Mouse (Mus musculus): ENCODE data around the gene Vmn1r21.
"Not testable (repeated sequence)": the region's sequence is repeated elsewhere in the genome, so short reads cannot be mapped to it uniquely, and the experiment has no call there.

Gene Vmn1r21

DNA sequence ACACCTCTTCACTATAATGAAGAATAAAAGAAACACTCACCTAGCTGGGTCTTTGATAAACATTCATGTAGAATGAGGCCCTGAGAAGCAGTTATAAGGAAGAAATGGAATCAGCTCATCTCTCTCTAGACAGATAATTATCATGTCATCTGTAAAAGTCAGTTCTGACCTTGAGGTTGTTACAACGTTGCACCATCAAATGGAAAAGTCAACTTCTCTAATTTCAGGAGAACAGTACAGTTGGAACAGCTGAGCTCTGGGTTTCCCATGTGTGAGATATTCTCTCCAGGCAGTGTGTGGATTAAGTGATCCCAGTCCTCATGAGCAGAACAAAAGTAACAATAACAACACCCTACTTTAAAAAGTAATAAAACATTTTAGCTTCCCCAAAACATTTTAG is at the start of gene Vmn1r21:
TSS of gene Vmn1r21 (minus strand) at position 58 of the 400 bp plus-strand sequence.
- no peak for DNase-seq

DNA sequence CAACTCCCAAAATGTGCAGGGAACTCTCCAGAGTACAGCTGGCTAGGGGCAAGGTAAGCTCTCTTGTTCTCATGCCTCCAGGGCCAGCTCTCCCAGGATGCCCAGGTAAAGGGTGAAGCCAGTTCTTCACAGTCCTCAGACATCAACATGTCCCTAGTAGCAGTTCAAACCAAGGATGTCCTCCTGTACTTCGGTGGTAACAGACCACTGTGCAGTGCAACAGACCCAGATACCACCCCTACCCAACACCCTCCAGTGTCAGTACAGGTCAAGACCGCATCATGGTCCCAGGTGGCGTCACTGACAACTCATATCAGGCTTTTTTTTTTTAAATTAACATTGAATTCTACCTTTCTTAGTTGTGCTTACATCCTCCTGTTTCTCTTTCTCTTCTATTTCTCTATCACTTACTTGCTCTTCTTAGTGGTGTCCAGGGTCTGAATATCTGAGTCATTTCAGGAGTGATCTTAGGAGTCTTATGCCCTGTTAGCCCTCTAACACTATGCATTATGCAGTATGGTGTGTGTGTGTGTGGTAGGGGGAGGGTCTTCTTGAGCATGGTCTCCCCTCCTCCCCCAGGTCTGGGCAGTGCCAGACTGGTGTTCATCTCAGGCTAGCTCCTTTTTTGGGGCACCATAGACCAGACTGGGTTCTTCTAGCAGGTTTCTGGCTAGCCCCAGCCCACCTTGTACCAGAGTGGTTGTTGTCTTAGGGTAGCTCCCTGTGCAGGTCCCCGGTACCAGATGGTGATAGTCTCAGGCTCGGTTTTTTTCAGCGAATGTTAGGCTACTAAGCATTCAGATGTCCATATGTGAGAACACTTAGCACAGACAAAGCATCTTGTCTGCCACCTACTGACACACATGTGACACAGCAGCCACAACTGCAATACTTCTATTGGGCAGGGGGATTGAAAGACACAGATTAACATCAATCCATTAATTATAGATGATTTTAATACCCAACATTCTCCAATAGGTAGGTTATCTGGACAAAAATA is 9.2 kb upstream of the Vmn1r21 start:
- DNase-seq, result peak in 1 of 2 experiments; percentile 34

DNA sequence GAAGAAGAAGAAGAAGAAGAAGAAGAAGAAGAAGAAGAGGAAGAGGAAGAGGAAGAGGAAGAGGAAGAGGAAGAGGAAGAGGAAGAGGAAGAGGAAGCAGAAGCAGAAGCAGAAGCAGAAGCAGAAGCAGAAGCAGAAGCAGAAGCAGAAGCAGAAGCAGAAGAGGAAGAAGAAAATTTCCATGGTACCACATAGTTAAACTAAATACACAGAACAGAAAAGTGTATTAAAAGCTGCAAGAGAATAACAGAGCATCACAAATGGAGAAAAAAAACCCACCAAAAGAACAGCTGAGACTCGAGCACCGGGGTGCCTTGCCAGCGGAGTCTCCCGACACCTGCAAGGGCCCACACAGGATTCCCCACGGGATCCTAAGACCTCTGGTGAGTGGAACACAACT is 1.0 kb upstream of the Vmn1r21 start:
- not testable (repeated sequence) for DNase-seq

DNA sequence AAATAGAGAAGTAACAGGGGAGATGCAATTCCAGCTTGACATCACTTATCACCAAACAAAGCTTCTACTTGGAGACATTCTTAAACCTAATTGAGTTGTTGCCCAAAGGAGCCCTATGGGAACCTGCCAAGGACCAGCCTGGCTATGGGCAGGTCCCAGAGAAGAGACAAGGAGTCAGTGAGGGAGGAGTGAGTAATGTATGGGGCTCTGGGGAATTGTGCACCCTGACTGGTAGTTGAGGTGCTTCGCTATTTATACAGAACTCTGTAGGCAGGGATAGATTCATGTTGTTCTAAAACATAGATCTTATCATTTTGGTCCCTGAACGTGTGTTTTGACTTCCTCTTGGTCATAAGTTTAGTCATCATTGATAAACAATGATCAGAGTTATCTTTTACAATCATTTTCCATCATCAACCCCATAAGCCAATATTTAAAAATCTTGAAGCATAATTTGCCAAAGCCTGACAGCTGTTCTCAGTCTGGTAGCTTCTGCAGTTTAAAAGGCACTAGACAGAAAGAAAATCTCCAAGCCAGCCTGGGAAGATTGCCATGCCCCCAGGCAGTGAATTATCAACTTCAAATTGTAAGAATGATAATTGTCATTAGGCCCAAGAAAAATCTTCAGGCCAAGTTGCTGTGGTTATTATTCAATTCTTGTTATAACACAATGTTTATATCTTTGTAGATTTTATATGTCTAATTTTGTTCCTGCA is 10.3 kb downstream of the Vmn1r21 start:
- no peak for DNase-seq

DNA sequence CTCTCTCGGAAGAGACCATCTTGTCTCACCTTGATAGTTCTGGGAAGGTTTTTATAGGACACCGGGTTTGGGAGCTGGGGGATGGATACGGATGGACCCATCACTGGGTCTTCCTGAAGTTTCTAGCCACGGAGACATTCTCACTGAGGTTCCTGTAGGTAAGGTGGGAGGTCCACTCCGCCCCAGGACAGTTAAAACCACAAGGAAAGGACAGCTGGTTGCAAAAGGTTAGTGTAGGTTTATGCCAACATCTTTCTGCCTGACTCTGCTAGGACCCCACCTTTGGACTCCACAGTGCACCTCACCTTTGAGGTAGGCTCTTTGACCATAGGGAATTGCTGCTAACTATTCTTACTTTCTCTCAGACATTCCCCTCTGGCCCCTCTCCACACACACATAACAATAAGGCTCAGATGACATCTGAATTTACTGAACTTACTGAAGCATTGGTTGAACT is 24.9 kb downstream of the Vmn1r21 start:
- no peak for DNase-seq

DNA sequence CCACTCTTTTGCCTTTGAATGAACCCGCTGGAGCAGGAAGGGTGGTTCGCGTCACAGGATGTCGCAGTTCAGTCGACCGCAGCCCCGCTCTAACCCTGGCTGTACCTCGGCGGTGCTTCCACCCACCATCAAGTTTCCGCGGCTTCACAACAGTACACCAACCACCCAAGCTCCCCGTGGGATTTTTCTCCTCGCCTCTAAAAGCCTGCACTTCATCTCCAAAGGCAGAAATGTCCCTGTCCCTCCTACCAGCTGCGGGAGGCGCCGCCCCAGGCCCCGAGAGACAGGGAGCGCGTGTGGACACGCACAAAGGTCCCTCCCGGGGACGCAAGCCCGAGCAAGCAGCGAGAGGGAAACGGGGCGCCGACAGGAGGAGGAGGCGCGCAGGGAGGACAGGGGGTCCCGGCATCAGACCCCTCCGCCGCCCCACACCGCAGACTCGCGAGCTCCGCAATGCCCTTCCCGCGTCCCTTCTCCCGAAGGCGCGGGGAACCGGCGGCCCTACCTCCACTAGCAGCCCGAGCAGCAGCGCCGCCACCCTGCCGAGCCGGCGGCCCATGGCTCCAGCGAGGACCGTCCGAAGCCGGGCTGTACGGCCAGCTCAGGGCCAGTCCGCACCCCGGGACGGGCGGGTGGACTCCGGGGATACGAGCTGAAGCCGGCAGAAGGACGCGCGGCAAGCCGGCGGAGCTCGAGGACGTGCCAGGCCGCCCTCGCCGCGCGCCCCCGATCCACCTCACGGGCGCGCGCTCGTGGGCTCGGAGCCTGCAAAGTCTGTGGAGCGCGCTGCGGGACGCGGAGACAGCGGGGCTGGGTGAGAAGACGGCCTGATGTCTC is 25.5 kb downstream of the Vmn1r21 start, which contains the start of gene Vopp1:
TSS of gene Vopp1 (minus strand) at position 738 of the 837 bp plus-strand sequence.
- DNase-seq, result peak; percentile 76 to 83

DNA sequence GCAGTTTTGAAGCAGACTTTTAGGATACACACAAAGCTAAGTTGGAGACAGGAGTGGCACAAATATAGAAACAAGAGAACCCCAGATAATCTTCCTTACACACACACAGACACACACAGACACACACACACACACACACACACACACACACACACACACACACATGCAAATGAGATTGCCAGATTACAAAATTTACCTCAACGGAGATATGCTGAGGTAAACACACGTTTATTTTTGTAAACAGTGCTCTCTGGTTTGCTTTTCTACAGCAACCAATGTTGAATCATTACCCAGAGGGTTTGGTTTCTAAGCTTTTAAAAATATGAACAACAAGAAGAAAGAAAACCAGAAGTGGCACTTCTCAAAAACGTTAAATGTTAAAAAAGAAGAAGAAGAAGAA is 26.7 kb downstream of the Vmn1r21 start:
- no peak for DNase-seq

DNA sequence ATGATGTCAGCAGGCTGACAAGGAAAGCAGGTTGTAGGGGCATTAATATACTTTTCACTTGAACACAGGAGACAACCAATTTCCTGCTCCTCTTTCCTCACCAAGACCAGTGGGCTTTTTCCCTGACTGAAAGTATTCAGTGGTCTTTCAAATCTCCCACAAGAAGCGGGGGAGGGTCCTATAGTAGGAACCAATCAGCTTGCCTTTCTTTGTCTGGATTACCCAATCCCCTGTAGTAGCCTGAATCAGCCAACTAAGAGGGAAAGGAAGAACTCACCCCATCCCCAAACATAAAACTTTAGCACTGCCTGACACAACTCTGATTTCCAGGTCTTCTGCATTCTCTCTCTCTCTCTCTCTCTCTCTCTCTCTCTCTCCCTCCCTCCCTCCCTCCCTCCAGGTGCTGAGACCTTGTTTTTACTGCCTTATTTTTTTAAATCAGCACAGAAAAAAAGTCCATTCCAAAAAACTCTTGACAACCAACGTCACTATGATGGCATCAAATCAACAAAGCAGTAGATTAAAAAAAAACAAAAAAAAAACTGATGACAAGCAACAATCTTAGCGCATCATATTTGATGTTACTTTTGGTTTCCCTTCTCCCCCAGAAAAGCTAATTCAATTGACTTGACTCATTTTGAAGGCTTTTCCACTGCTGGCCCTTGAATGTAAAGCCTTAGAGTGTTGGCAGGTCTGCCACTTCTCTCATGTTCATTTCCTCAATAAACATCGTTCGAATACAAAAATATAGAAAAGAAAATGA is 27.3 kb downstream of the Vmn1r21 start:
- DNase-seq, result no peak

DNA sequence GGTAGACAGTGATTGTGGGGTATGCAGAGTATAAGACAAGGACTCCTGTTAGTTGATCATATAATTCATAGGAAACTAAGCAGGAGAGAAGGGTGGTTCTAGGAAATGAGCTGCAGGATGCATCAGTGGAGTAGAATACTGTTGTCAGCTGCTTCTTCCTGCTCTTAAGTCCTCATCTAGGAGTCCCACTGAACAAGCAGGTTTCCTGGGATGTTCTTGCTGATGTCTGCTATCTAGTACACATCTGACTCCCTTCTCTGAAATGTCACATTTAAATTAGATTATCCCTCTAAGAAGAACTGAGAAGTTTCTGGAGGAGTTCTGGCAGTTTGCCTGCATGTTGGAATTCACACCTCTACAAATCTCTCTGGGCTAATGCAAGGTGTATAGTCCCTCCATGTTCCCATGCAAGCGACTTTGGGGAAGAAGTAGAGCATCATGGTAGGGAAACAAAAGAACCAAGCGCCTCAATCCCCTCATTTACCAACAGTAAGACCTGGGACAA is 35.7 kb downstream of the Vmn1r21 start:
- DNase-seq, result no peak

DNA sequence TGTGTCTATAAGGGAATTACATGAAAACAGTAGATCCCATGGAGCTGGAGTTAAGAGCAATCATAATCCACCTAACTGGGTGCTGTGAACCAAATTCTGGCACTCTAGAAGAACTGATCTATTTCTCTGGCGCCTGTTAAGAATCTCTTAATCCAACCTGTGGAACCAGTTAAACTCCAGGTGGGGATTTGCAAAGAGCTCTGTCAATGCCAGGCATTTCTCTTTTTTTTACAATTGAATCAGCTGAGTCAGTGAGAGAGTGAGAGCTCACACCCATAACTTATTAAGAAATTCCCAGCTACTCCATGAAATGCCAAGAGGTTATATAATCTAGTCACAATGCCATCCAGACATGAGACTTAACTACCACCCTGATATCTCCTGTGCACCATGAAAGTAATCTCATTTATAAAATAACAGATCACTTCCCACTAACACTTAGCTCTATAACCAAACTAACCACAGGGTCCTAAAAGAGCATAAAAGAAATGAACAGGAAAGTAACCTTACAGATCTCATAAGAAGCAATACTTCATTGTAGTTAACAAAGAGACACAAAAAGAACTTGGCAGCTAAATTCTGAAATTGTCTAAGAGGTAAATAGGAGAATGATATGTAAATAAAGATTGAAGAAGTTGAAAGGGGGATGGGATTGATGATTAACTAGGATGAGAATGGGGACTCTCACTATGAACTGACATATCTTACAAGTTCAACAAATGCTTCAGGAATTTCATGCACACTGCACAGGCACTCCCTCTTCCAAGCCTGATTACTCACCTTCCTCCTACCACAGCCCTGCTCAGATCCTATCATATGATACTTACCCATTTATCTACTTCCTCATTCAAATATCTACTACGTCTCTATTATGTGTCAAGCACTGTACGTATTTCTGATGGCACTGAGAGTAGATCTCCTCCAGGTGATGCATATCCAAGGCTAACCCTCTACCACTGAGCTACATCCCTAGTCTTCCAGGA is 38.1 kb downstream of the Vmn1r21 start:
- DNase-seq, result no peak

DNA sequence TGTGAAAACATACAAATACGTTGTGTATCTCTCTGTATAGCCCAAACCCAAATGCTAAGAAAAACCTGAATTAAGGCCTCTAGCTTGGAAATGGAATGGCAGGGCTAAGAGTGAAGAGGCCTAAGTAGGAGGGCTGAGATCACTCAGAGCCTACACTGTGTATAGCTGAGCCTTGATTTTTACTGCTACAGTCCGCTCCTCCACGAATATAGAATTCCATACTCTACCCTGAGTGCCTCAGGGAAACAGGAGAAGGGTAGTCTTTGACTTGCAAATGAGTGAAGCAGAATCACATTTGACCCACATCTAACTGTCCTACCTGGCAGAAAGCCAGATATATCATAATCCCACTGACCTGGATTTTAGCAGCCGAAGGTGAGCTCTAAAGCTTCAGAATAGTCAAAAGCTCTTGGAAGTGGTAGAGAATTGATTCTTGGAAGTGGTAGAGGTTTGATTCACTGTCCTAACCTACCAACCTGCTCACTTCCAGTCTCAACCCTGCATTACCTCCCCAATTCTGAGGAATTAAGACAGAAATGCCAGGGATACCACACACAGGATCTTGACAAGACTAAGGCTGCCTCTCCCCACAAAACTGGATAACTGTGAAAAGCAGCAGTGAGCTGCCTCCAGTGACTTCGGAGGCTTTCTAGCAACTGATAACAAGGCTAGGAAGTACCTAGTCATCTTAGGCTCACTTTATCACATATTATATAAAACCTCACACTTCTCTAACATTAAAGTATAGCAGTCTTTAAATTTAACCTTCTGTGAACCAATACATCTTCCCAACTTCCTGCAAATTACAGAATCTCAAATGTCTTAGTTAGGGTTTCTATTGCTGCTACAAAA is 44.7 kb downstream of the Vmn1r21 start:
- DNase-seq, result no peak

DNA sequence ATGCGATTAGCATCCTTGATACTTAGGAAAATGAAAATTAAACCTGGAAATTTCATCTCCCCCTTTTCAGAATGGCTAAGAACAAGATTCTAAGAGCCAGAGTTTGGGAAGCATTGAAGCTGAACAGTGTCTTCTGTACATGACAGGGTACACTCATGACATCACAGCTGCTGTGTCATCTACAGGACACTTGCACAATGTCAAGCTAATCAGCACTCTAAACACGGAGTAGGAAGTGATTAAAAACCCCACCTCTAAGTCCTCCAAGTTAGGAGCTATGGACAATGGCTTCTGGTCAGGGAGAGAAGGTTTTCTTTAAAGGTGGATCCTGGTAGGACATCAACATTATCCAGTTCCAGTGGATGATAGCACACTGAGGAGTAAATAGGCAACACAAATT is 47.0 kb downstream of the Vmn1r21 start:
- no peak for DNase-seq

DNA sequence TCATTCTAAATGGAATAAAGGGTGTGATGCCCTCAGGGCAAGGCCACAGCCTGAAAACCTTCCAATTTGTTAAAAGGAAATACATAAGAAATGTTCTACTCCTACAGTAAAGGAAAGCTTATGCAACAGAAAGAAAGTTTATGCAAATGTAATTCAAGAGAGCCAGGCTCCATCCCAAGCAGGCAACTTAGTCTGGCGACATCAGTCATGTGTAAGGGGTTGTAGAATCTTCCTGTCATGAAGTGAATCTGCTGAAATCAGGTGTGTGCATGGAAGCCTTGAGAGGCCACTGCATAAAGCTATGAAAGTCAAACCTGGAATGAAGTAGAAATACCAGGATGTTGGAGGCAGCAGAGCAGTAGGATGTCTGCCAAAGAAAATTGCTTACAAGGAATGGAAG is 51.2 kb downstream of the Vmn1r21 start:
- DNase-seq, result no peak

DNA sequence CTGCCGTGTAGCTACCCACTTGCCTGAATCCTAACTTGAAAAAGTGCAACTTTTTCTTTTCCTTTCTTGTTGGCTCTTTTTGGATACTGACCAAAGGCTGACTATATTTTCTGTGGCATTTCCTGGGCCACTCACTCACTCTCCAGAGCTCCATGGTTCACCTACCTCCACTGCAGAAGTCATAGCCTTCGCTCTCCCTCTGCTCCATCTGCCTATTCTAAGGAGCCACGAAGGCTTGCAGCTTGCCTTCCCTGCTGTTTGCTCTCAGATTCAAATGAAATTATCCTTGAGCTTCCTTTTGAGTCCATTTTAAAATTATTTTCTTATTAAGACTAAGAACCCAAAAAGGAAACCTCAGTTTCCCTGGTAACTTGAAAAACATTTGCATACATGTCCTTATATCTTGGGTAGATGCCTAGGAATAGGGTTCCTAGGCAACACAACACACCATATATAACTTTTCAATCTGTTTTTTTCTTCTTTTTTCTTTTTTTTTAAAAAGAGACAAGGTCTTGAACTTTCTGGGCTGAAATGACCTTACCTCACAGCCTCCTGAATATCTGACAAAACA is 53.2 kb downstream of the Vmn1r21 start:
- no peak for DNase-seq

DNA sequence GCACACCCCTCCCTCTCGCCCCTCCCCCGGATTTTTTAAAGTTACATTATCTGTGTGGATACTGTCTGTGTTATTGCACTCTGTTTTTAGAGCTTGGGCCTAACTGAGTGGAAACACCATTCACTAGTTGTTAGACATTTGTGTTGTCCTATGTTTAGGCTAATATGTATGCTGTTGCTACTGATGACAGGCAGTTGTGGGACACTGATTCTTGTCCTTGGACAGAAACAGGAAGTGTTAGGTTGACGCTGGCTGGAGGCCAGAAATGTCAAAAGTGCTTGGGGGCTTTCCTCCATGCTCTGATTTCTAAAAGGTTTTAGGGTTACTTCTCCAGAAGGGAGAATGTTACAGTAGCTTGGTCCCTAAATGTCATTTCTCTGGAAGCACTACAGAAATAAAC is 54.3 kb downstream of the Vmn1r21 start:
- peak; percentile 38 to 52 for DNase-seq

Data from lung, postnatal 4 days (tissue).